Mouse (Mus musculus) MEL (cell line): ENCODE measurements around the gene Gpbar1.

ENCODE experiments used
- CHD1 ChIP-seq: IDR thresholded peaks from 2 replicates; pipeline ENCODE4 v1.6.1; 2012; ENCODE audit warnings: low read depth, mild to moderate bottlenecking, inconsistent platforms, low read length, improper control_type of control experiment
- CTCF ChIP-seq, 3 experiments: IDR thresholded peaks in 2 of 3; conservative IDR thresholded peaks in 1 of 3; 2 replicates each; pipeline ENCODE4 v1.5.1; 2011 to 2012; ENCODE audit warnings: low read length in 3 of 3, low read depth in 2 of 3, mild to moderate bottlenecking in 2 of 3, improper control_type of control experiment in 1 of 3, inconsistent platforms in 1 of 3, mixed read lengths in 1 of 3, moderate library complexity in 1 of 3; ENCODE audit not compliant: control insufficient read depth in 1 of 3, insufficient read depth in 1 of 3, poor library complexity in 1 of 3, severe bottlenecking in 1 of 3
- E2F4 ChIP-seq: IDR thresholded peaks from 2 replicates; pipeline ENCODE4 v1.6.1; 2011; ENCODE audit warnings: low read depth, low read length, improper control_type of control experiment, borderline replicate concordance
- HCFC1 ChIP-seq: IDR thresholded peaks from 2 replicates; pipeline ENCODE4 v1.6.1; 2012; ENCODE audit warnings: low read depth, mild to moderate bottlenecking, inconsistent platforms, low read length, improper control_type of control experiment, moderate library complexity
- POLR2A ChIP-seq, 2 experiments: IDR thresholded peaks; 2 replicates each; pipeline ENCODE4 v1.6.1; 2011 to 2012; ENCODE audit warnings: low read length in 2 of 2, mild to moderate bottlenecking in 2 of 2, control low read depth in 1 of 2, improper control_type of control experiment in 1 of 2, low read depth in 1 of 2, moderate library complexity in 1 of 2; ENCODE audit not compliant: control insufficient read depth in 1 of 2, insufficient read depth in 1 of 2, poor library complexity in 1 of 2
- POLR2AphosphoS2 ChIP-seq: IDR thresholded peaks from 2 replicates; pipeline ENCODE4 v1.6.1; 2011; ENCODE audit warnings: low read length, improper control_type of control experiment

- TF ChIP-seq CHD1 (no peak), CTCF (IDR thresholded peaks at IDR 0.05 in 2 of 3, conservative IDR thresholded peaks at IDR 0.05 in 1 of 3; ENCODE audit: control insufficient read depth in 1 of 3, insufficient read depth in 1 of 3, low read depth in 2 of 3, low read length in 3 of 3, poor library complexity in 1 of 3, severe bottlenecking in 1 of 3) (no peak), HCFC1 (no peak), POLR2AphosphoS2 (no peak), E2F4 (no peak), POLR2A (IDR thresholded peaks at IDR 0.05; ENCODE audit: control insufficient read depth in 1 of 2, insufficient read depth in 1 of 2, low read depth in 1 of 2, low read length in 2 of 2, poor library complexity in 1 of 2) (no peak)
Measured at GRCm38 (mm10) chr1:74278988-74279387, 638 bp downstream of the Gpbar1 start.
